15 mouse cellular contexts compared by ENCODE assay signal in the genomic region with DNA sequence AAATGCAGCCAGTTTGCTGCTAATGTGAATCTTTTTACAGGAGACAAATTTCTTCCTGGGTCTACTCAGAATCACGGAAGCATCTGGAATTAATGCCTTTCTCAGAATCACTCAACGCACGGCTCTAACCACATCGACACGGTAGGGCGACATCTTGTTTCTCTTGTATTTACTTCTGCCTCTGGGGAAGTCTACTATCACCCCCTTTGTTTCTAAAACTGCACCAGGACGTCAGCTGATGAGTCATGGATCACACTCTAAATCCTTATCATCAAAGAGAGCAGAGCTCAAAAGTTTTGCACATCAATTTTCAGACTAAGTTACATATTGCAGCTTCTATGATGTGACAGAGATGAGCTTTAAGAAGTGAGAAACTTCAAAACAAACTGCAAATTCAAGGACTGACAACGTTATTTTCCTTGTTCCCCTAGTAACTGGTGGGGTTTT. TPM values are rescaled to one million over a fixed set of nuclear protein-coding genes. Genes with fewer than 3 reads are reported as not detected.
DNase-seq lines count a peak whose midpoint lies in the region; ATAC-seq and TF ChIP-seq lines count a peak whose summit lies in the region.
"Had no signal": no experiment of that assay in that cellular context is flagged by ENCODE, and none has a peak within 500 bp of the region (broad histone marks: within the 10 kb centered on the region; RNA-seq: fewer than 3 reads in every experiment).

No protein-coding gene starts in this region.

- H3K27ac ChIP-seq in lung, postnatal 0 days (ENCODE audit: low read length), result peak overlapping the region; percentile 75; the same call in 1 of the 2 replicates
- no peak overlapping the region for H3K27ac ChIP-seq in forebrain, embryonic 16.5 days (ENCODE audit: low read length)
- no peak overlapping the region for H3K27ac ChIP-seq in hindbrain, embryonic 16.5 days (ENCODE audit: low read depth, low read length)
- H3K27ac ChIP-seq: hindbrain, embryonic 12.5 days; kidney, postnatal 0 days; neural tube, embryonic 12.5 days had no signal

- no peaks in the 10 kb centered on the region for H3K27me3 ChIP-seq in lung, postnatal 0 days (replicated peaks; ENCODE audit: insufficient read depth, low read length)
- no peaks in the 10 kb centered on the region for H3K27me3 ChIP-seq in forebrain, embryonic 16.5 days (replicated peaks; ENCODE audit: control insufficient read depth, insufficient read depth, low read length)
- H3K27me3 ChIP-seq in hindbrain, embryonic 16.5 days (replicated peaks; ENCODE audit: control insufficient read depth, insufficient read depth, low read length), result no peaks in the 10 kb centered on the region
- H3K27me3 ChIP-seq: hindbrain, embryonic 12.5 days; neural tube, embryonic 12.5 days had no signal

- peak; percentile 71; the same call in 1 of the 2 replicates for TF ChIP-seq EP300 in lung, postnatal 0 days (IDR thresholded peaks at IDR 0.05)

- TF ChIP-seq CTCF in lung, postnatal 0 days (IDR thresholded peaks at IDR 0.05), result no peak

- no peak overlapping the region for H3K4me3 ChIP-seq in lung, postnatal 0 days (ENCODE audit: low read depth, low read length)
- no peak overlapping the region for H3K4me3 ChIP-seq in forebrain, embryonic 16.5 days (replicated peaks; ENCODE audit: low read length)
- H3K4me3 ChIP-seq in hindbrain, embryonic 16.5 days (ENCODE audit: low read length), result no peak overlapping the region
- H3K4me3 ChIP-seq: hindbrain, embryonic 12.5 days; neural tube, embryonic 12.5 days had no signal

- 41% methylated on average over 8 of the region's 8 CpGs for WGBS in lung, postnatal 0 days
- WGBS in forebrain, embryonic 16.5 days, result 80% methylated on average over 8 of the region's 8 CpGs
- 67% methylated on average over 8 of the region's 8 CpGs for WGBS in hindbrain, embryonic 16.5 days

- no peaks in the 10 kb centered on the region for H3K36me3 ChIP-seq in lung, postnatal 0 days (ENCODE audit: insufficient read depth, low read length)
- H3K36me3 ChIP-seq in forebrain, embryonic 16.5 days (ENCODE audit: control insufficient read depth, insufficient read depth), result no peaks in the 10 kb centered on the region
- H3K36me3 ChIP-seq in hindbrain, embryonic 16.5 days (ENCODE audit: control insufficient read depth, insufficient read depth, low read length), result no peaks in the 10 kb centered on the region
- H3K36me3 ChIP-seq: hindbrain, embryonic 12.5 days; neural tube, embryonic 12.5 days had no signal

- 0 out of 2 replicates have a peak overlapping the region, but pooled peaks have one; percentile 8 for H3K4me2 ChIP-seq in lung, postnatal 0 days (replicated peaks; ENCODE audit: low read depth, low read length)
- no peak overlapping the region for H3K4me2 ChIP-seq in forebrain, embryonic 16.5 days (ENCODE audit: low read length)
- H3K4me2 ChIP-seq in hindbrain, embryonic 16.5 days (ENCODE audit: low read length), result no peak overlapping the region
- H3K4me2 ChIP-seq: hindbrain, embryonic 12.5 days; midbrain, embryonic 11.5 days; neural tube, embryonic 12.5 days had no signal

- H3K9ac ChIP-seq in lung, postnatal 0 days (replicated peaks; ENCODE audit: low read depth), result no peak overlapping the region
- H3K9ac ChIP-seq in forebrain, embryonic 16.5 days (replicated peaks; ENCODE audit: low read depth, low read length), result no peak overlapping the region
- H3K9ac ChIP-seq in hindbrain, embryonic 16.5 days (ENCODE audit: low read depth, low read length), result no peak overlapping the region
- H3K9ac ChIP-seq: hindbrain, embryonic 12.5 days; liver, postnatal 0 days; neural tube, embryonic 12.5 days had no signal

- H3K4me1 ChIP-seq in lung, postnatal 0 days (ENCODE audit: insufficient read depth, low read depth, low read length), result peaks cover 15% of the 10 kb centered on the region; the same call in 1 of the 2 replicates
- 0 out of 2 replicates have a peak, but pooled peaks cover 2% of the 10 kb centered on the region for H3K4me1 ChIP-seq in forebrain, embryonic 16.5 days (replicated peaks; ENCODE audit: control insufficient read depth, insufficient read depth, low read length)
- no peaks in the 10 kb centered on the region for H3K4me1 ChIP-seq in hindbrain, embryonic 16.5 days (ENCODE audit: control insufficient read depth, insufficient read depth, low read depth, low read length)
- H3K4me1 ChIP-seq: hindbrain, embryonic 12.5 days; neural tube, embryonic 12.5 days had no signal

- peak; percentile 49 to 52 for DNase-seq in heart, adult 18-20 months
- DNase-seq in heart, postnatal 10 days, result no peak
- peak; percentile 69 for DNase-seq in lung, postnatal 0 days (ENCODE audit: low spot score)
- no peak for DNase-seq in lung, postnatal 14 days
- DNase-seq in c-Kit-positive CD71-positive TER-119-positive erythroid progenitor cells, embryonic 14.5 days (ENCODE audit: low spot score), result no peak
- DNase-seq: cerebellum, adult 11 months; liver, postnatal 0 days; thymus, adult 2 months had no signal

- intact Hi-C loops in heart, postnatal 10 days (cut with DNase I), result no loop called here

- no peaks in the 10 kb centered on the region for H3K9me3 ChIP-seq in lung, postnatal 0 days (ENCODE audit: low read length)
- no peaks in the 10 kb centered on the region for H3K9me3 ChIP-seq in forebrain, embryonic 16.5 days (ENCODE audit: control insufficient read depth, low read length)
- H3K9me3 ChIP-seq in hindbrain, embryonic 16.5 days (ENCODE audit: control insufficient read depth, low read length), result no peaks in the 10 kb centered on the region
- H3K9me3 ChIP-seq: hindbrain, embryonic 12.5 days; neural tube, embryonic 12.5 days had no signal

- ATAC-seq in lung, postnatal 0 days, result peak; percentile 45
- ATAC-seq in activated CD4-positive, CD25-positive, alpha-beta regulatory T cell, adult 4 months, result peak; percentile 72
- no peak for ATAC-seq in forebrain, embryonic 16.5 days
- no peak for ATAC-seq in hindbrain, embryonic 16.5 days
- ATAC-seq: liver, postnatal 0 days had no signal

RNA-seq across cellular contexts. Expression of a gene that starts 13.1 kb away (rescaled TPM):
- 10 to 100 TPM; 12.3 to 13.1 TPM for total RNA-seq in heart, adult 18-20 months (2021)
- 10 to 100 TPM; 17.9 to 20.5 TPM for total RNA-seq in heart, postnatal 10 days (2021)
- 12.4 and 14.5 TPM in 2 replicates for polyA plus RNA-seq in lung, postnatal 0 days (2015; fragmentation: Nextera tagmentation; extraction: Ambion mirVana)
- 10 to 100 TPM; 19.3 to 24.8 TPM for polyA plus RNA-seq in activated CD4-positive, CD25-positive, alpha-beta regulatory T cell, adult 4 months (2017; shearing (Covaris generic))
- polyA plus RNA-seq in forebrain, embryonic 16.5 days (2015; fragmentation: Nextera tagmentation; extraction: Ambion mirVana), result 12.8 and 14.3 TPM in 2 replicates
- 4.5 and 6.2 TPM in 2 replicates for polyA plus RNA-seq in hindbrain, embryonic 16.5 days (2015; fragmentation: Nextera tagmentation; extraction: Ambion mirVana)

RNA-seq across cellular contexts. Expression of a gene that starts 13.6 kb away (rescaled TPM):
- 10 to 100 TPM; 71.6 to 78.8 TPM for total RNA-seq in heart, adult 18-20 months (2021)
- 10 to 100 TPM; 83.7 to 88.3 TPM for total RNA-seq in heart, postnatal 10 days (2021)
- polyA plus RNA-seq in lung, postnatal 0 days (2015; fragmentation: Nextera tagmentation; extraction: Ambion mirVana), result 106 and 107 TPM in 2 replicates
- polyA plus RNA-seq in activated CD4-positive, CD25-positive, alpha-beta regulatory T cell, adult 4 months (2017; shearing (Covaris generic)), result 100 to 1,000 TPM; 179 to 194 TPM
- 107 and 115 TPM in 2 replicates for polyA plus RNA-seq in forebrain, embryonic 16.5 days (2015; fragmentation: Nextera tagmentation; extraction: Ambion mirVana)
- polyA plus RNA-seq in hindbrain, embryonic 16.5 days (2015; fragmentation: Nextera tagmentation; extraction: Ambion mirVana), result 96.0 and 105 TPM in 2 replicates

Comparison
In these comparisons a context has a peak if more than half of its experiments do, and no peak if none do; other contexts are left out.
1. DNase-seq: peak in heart, adult 18-20 months (2 of 2) and lung, postnatal 0 days (single experiment); none in heart, postnatal 10 days (0 of 2), lung, postnatal 14 days (single experiment) and c-Kit-positive CD71-positive TER-119-positive erythroid progenitor cells, embryonic 14.5 days (single experiment).
2. ATAC-seq: peak in lung, postnatal 0 days (single experiment) and activated CD4-positive, CD25-positive, alpha-beta regulatory T cell, adult 4 months (single experiment); none in forebrain, embryonic 16.5 days (single experiment) and hindbrain, embryonic 16.5 days (single experiment).